Mouse (Mus musculus) midbrain, embryonic 14.5 days (tissue): ENCODE data around the gene Fxyd1. TPM values are rescaled to one million over a fixed set of nuclear protein-coding genes. Genes with fewer than 3 reads are reported as not detected.

ENCODE experiments used
- ATAC-seq: fragments of 200-750 bp; cut with Nextera tagmentation; 2 replicates; pipeline ENCODE4 v1.8.0; 2017; ENCODE audit warnings: moderate number of reproducible peaks, moderate library complexity; ENCODE audit not compliant: low FRiP score, low TSS enrichment
- DNase-seq: peaks from one replicate; pipeline ENCODE4 v3.0.0-alpha.2; 2015
- H3K27ac ChIP-seq: fragments of 300-500 bp; sonication (generic); replicated peaks from 2 replicates; pipeline ENCODE4 v1.5.1; 2014; ENCODE audit warnings: mild to moderate bottlenecking, low read depth, low read length, moderate library complexity
- H3K27me3 ChIP-seq: fragments of 300-500 bp; sonication (generic); 2 replicates; pipeline ENCODE4 v1.6.1; 2014; ENCODE audit warnings: low read length, control low read depth, mixed read lengths; ENCODE audit not compliant: control insufficient read depth, insufficient read depth
- H3K36me3 ChIP-seq: fragments of 300-500 bp; sonication (generic); 2 replicates; pipeline ENCODE4 v1.6.1; 2014; ENCODE audit warnings: low read length, control low read depth; ENCODE audit not compliant: control insufficient read depth, insufficient read depth
- H3K4me1 ChIP-seq: fragments of 300-500 bp; sonication (generic); 2 replicates; pipeline ENCODE4 v1.6.1; 2014; ENCODE audit warnings: mild to moderate bottlenecking, antibody characterized with exemption, low read length, control low read depth; ENCODE audit not compliant: control insufficient read depth, insufficient read depth
- H3K4me2 ChIP-seq: fragments of 300-500 bp; sonication (generic); 2 replicates; pipeline ENCODE4 v1.6.1; 2014; ENCODE audit warnings: mild to moderate bottlenecking, low read length, moderate library complexity
- H3K4me3 ChIP-seq: fragments of 300-500 bp; sonication (generic); replicated peaks from 2 replicates; pipeline ENCODE4 v1.5.1; 2014; ENCODE audit warnings: low read depth, low read length
- H3K9ac ChIP-seq: fragments of 300-500 bp; sonication (generic); replicated peaks from 2 replicates; pipeline ENCODE4 v1.6.1; 2014; ENCODE audit warnings: mild to moderate bottlenecking, low read length, moderate library complexity
- H3K9me3 ChIP-seq: fragments of 300-500 bp; sonication (generic); 2 replicates; pipeline ENCODE4 v1.6.1; 2016; ENCODE audit warnings: low read length, control low read depth, mixed read lengths; ENCODE audit not compliant: control insufficient read depth
- WGBS: fragments of 180-500 bp; shearing (Covaris S2); extraction: QIAGEN DNeasy Blood & Tissue Kit; methylation state at CpG from one replicate; pipeline ENCODE4 v1.1.7; 2014; 5-methylcytosine and 5-hydroxymethylcytosine counted together
- polyA plus RNA-seq: library from polyadenylated mRNA; unstranded; fragments of >200 nt; fragmentation: Nextera tagmentation; extraction: Ambion mirVana; gene quantifications from 2 replicates; pipeline ENCODE4 v1.2.1, GENCODE M21; 2014

Fxyd1 gene
- polyA plus RNA-seq, 1 experiment from 2014 or later = 9.0 TPM

GRCm38 (mm10) chr7:31041023-31041407 lies 16.0 kb downstream of the Fxyd1 start:
- no peaks in the 10 kb centered on the region for H3K9me3 ChIP-seq
- H3K4me3 ChIP-seq = no peak overlapping the region
- H3K4me1 ChIP-seq = no peaks in the 10 kb centered on the region
- H3K27ac ChIP-seq = no peak overlapping the region
- H3K36me3 ChIP-seq = no peaks in the 10 kb centered on the region
- no peak for ATAC-seq
- no peak overlapping the region for H3K9ac ChIP-seq
- no peak overlapping the region for H3K4me2 ChIP-seq
- DNase-seq = no peak
- H3K27me3 ChIP-seq = peaks cover 5% of the 10 kb centered on the region
- WGBS = 29% methylated on average over 8 of the region's 8 CpGs

GRCm38 (mm10) chr7:31040281-31041022 lies 16.5 kb downstream of the Fxyd1 start:
- no peak overlapping the region for H3K4me2 ChIP-seq
- H3K27me3 ChIP-seq = peaks cover 5% of the 10 kb centered on the region
- 81% methylated on average over 12 of the region's 12 CpGs for WGBS

GRCm38 (mm10) chr7:31039011-31039410 lies 18.0 kb downstream of the Fxyd1 start:
- H3K36me3 ChIP-seq = no peaks in the 10 kb centered on the region
- no peak overlapping the region for H3K9ac ChIP-seq
- no peak for DNase-seq
- H3K4me1 ChIP-seq = no peaks in the 10 kb centered on the region
- H3K9me3 ChIP-seq = no peaks in the 10 kb centered on the region
- ATAC-seq = no peak
- no peak overlapping the region for H3K4me2 ChIP-seq
- H3K4me3 ChIP-seq = no peak overlapping the region
- no peak overlapping the region for H3K27ac ChIP-seq
- H3K27me3 ChIP-seq = peaks cover 5% of the 10 kb centered on the region
- WGBS = 87% methylated on average over 4 of the region's 4 CpGs

More at GRCm38 (mm10) chr7:31040281-31041022, 16.5 kb downstream of the Fxyd1 start:
- Histone ChIP-seq H3K9ac (no peak overlapping the region), H3K4me1 (no peaks in the 10 kb centered on the region), H3K4me3 (no peak overlapping the region), H3K27ac (no peak overlapping the region), H3K36me3 (no peaks in the 10 kb centered on the region), H3K9me3 (no peaks in the 10 kb centered on the region)
- DNase-seq = no peak
- ATAC-seq = no peak

GRCm38 (mm10) chr7:31037675-31038074 lies 19.3 kb downstream of the Fxyd1 start:
- Histone ChIP-seq H3K27ac (no peak overlapping the region), H3K4me3 (no peak overlapping the region), H3K9ac (no peak overlapping the region), H3K36me3 (no peaks in the 10 kb centered on the region), H3K4me2 (no peak overlapping the region), H3K27me3 (peaks cover 5% of the 10 kb centered on the region), H3K9me3 (no peaks in the 10 kb centered on the region), H3K4me1 (no peaks in the 10 kb centered on the region)
- WGBS = 72% methylated on average over 2 of the region's 2 CpGs
- DNase-seq (no peak), ATAC-seq (no peak)

GRCm38 (mm10) chr7:31036917-31037316 lies 20.1 kb downstream of the Fxyd1 start:
- no peaks in the 10 kb centered on the region for H3K36me3 ChIP-seq
- H3K4me1 ChIP-seq = no peaks in the 10 kb centered on the region
- WGBS = 87% methylated on average over 7 of the region's 7 CpGs
- no peak overlapping the region for H3K4me3 ChIP-seq
- no peak overlapping the region for H3K4me2 ChIP-seq
- H3K9me3 ChIP-seq = no peaks in the 10 kb centered on the region
- ATAC-seq (no peak), DNase-seq (no peak)
- H3K9ac ChIP-seq = no peak overlapping the region
- no peak overlapping the region for H3K27ac ChIP-seq
- peaks cover 5% of the 10 kb centered on the region for H3K27me3 ChIP-seq

- Histone ChIP-seq H3K27ac (no peak overlapping the region), H3K4me1 (no peaks in the 10 kb centered on the region), H3K27me3 (no peaks in the 10 kb centered on the region), H3K9me3 (no peaks in the 10 kb centered on the region), H3K9ac (no peak overlapping the region), H3K36me3 (no peaks in the 10 kb centered on the region), H3K4me2 (no peak overlapping the region), H3K4me3 (no peak overlapping the region)
- no peak for DNase-seq
- 84% methylated on average over 11 of the region's 11 CpGs for WGBS
- no peak for ATAC-seq
Observed at GRCm38 (mm10) chr7:31035291-31035690, 21.7 kb downstream of the Fxyd1 start.

- Histone ChIP-seq H3K4me1 (no peaks in the 10 kb centered on the region), H3K27ac (no peak overlapping the region), H3K27me3 (no peaks in the 10 kb centered on the region), H3K4me3 (no peak overlapping the region), H3K9me3 (no peaks in the 10 kb centered on the region), H3K4me2 (no peak overlapping the region), H3K9ac (no peak overlapping the region), H3K36me3 (no peaks in the 10 kb centered on the region)
- DNase-seq = no peak
- ATAC-seq = no peak
- 61% methylated on average over 11 of the region's 11 CpGs for WGBS
Observed at GRCm38 (mm10) chr7:31034789-31035188, 22.2 kb downstream of the Fxyd1 start.

- no peak overlapping the region for H3K4me3 ChIP-seq
- ATAC-seq (no peak), DNase-seq (no peak)
- H3K27me3 ChIP-seq = no peaks in the 10 kb centered on the region
- H3K9ac ChIP-seq = no peak overlapping the region
- H3K9me3 ChIP-seq = no peaks in the 10 kb centered on the region
- H3K36me3 ChIP-seq = no peaks in the 10 kb centered on the region
- 80% methylated on average over 9 of the region's 9 CpGs for WGBS
- no peak overlapping the region for H3K4me2 ChIP-seq
- no peak overlapping the region for H3K27ac ChIP-seq
- H3K4me1 ChIP-seq = no peaks in the 10 kb centered on the region
Observed at GRCm38 (mm10) chr7:31033409-31034165, 23.4 kb downstream of the Fxyd1 start.

- H3K4me1 ChIP-seq = no peaks in the 10 kb centered on the region
- no peak overlapping the region for H3K4me2 ChIP-seq
- H3K27me3 ChIP-seq = no peaks in the 10 kb centered on the region
- H3K9ac ChIP-seq = no peak overlapping the region
- no peak overlapping the region for H3K27ac ChIP-seq
- no peaks in the 10 kb centered on the region for H3K36me3 ChIP-seq
- 81% methylated on average over 7 of the region's 7 CpGs for WGBS
- ATAC-seq = no peak
- no peak for DNase-seq
- H3K9me3 ChIP-seq = no peaks in the 10 kb centered on the region
- no peak overlapping the region for H3K4me3 ChIP-seq
Observed at GRCm38 (mm10) chr7:31031731-31032130, 25.3 kb downstream of the Fxyd1 start.
